Mouse (Mus musculus): Measurements from ENCODE around the gene Rpusd3. TPM values are rescaled to one million over a fixed set of nuclear protein-coding genes. Genes with fewer than 3 reads are reported as not detected.

Gene Rpusd3
- total RNA-seq, 2 experiments from 2014 or later: 8.1 to 8.9 TPM

- no peak for DNase-seq
- intact Hi-C loops (cut with DNase I): no loop called here
Observed at GRCm38 (mm10) chr6:113392015-113392386, 27.1 kb downstream of the Rpusd3 start.

GRCm38 (mm10) chr6:113390715-113391114 lies 28.4 kb downstream of the Rpusd3 start:
- intact Hi-C loops (cut with DNase I): no loop called here
- no peak for DNase-seq

GRCm38 (mm10) chr6:113388960-113389359 lies 30.2 kb downstream of the Rpusd3 start, which contains the start of gene Ttll3:
TSS of gene Ttll3 (plus strand) at chr6:113389260.
- intact Hi-C loops (cut with DNase I): no loop called here

GRCm38 (mm10) chr6:113386025-113386424 lies 33.1 kb downstream of the Rpusd3 start:
- intact Hi-C loops (cut with DNase I): no loop called here
- no peak for DNase-seq

More at GRCm38 (mm10) chr6:113388960-113389359, 30.2 kb downstream of the Rpusd3 start, which contains the start of gene Ttll3:
- DNase-seq: no peak

GRCm38 (mm10) chr6:113385160-113385714 lies 33.9 kb downstream of the Rpusd3 start:
- intact Hi-C loops (cut with DNase I): no loop called here
- DNase-seq: no peak

GRCm38 (mm10) chr6:113384351-113384927 lies 34.7 kb downstream of the Rpusd3 start:
- intact Hi-C loops (cut with DNase I): no loop called here
- no peak for DNase-seq

- no peak for DNase-seq
- intact Hi-C loops (cut with DNase I): no loop called here
Observed at GRCm38 (mm10) chr6:113380480-113380879, 38.7 kb downstream of the Rpusd3 start.

GRCm38 (mm10) chr6:113379246-113379645 lies 39.9 kb downstream of the Rpusd3 start:
- intact Hi-C loops (cut with DNase I): no loop called here
- DNase-seq: no peak

GRCm38 (mm10) chr6:113377496-113378385 lies 41.4 kb downstream of the Rpusd3 start, which contains the start of the genes Tada3 and Arpc4:
TSS of gene Tada3 (minus strand) at chr6:113377883.
TSS of gene Arpc4 (plus strand) at chr6:113378115.
- intact Hi-C loops (cut with DNase I): no loop called here
- DNase-seq: peak; percentile 89 to 91

- intact Hi-C loops (cut with DNase I): no loop called here
- DNase-seq: no peak
Observed at GRCm38 (mm10) chr6:113377172-113377495, 42.0 kb downstream of the Rpusd3 start.

GRCm38 (mm10) chr6:113373491-113373890 lies 45.6 kb downstream of the Rpusd3 start:
- no peak for DNase-seq
- intact Hi-C loops (cut with DNase I): no loop called here

GRCm38 (mm10) chr6:113370194-113370929 lies 48.8 kb downstream of the Rpusd3 start:
- no peak for DNase-seq
- intact Hi-C loops (cut with DNase I): no loop called here

GRCm38 (mm10) chr6:113368577-113368976 lies 50.6 kb downstream of the Rpusd3 start:
- intact Hi-C loops (cut with DNase I): no loop called here
- no peak for DNase-seq

GRCm38 (mm10) chr6:113368124-113368523 lies 51.0 kb downstream of the Rpusd3 start:
- DNase-seq: no peak
- intact Hi-C loops (cut with DNase I): no loop called here

GRCm38 (mm10) chr6:113367574-113367973 lies 51.6 kb downstream of the Rpusd3 start:
- no peak for DNase-seq
- intact Hi-C loops (cut with DNase I): no loop called here

GRCm38 (mm10) chr6:113366639-113367038 lies 52.5 kb downstream of the Rpusd3 start:
- intact Hi-C loops (cut with DNase I): no loop called here
- no peak for DNase-seq

Small RNA genes within 50 kb of the gene (microRNA-seq; reads per million reads assigned to microRNA genes)
- 0 reads per million in 2 experiments for gene Gm24387

Other genes starting within 250 kb of the Rpusd3 start
- under 1 TPM; 0.22 to 0.48 TPM for gene Lhfpl4, start 224.0 kb downstream of the Rpusd3 start, total RNA-seq (2021)
- gene Mtmr14, start 181.5 kb downstream of the Rpusd3 start, total RNA-seq (2021): 10 to 100 TPM; 13.4 to 15.2 TPM
- not detected for gene Cpne9, start 137.0 kb downstream of the Rpusd3 start, total RNA-seq (2021)
- 10 to 100 TPM in 1 of 2 experiments, 1 to 10 TPM in 1; 8.3 to 10.5 TPM for gene Brpf1, start 112.2 kb downstream of the Rpusd3 start, total RNA-seq (2021)
- gene Ogg1, start 92.4 kb downstream of the Rpusd3 start, total RNA-seq (2021): 1 to 10 TPM; 4.1 to 5.1 TPM
- gene Camk1, start 75.4 kb downstream of the Rpusd3 start, total RNA-seq (2021): 10 to 100 TPM; 35.9 to 37.7 TPM
- 10 to 100 TPM; 11.5 to 13.3 TPM for gene Tada3, start 41.5 kb downstream of the Rpusd3 start, total RNA-seq (2021)
- 10 to 100 TPM; 49.1 to 50.7 TPM for gene Arpc4, start 41.2 kb downstream of the Rpusd3 start, total RNA-seq (2021)
- gene Ttll3, start 30.1 kb downstream of the Rpusd3 start, total RNA-seq (2021): under 1 TPM; 0.42 to 0.66 TPM
- gene Cidec, start 16.4 kb upstream of the Rpusd3 start, total RNA-seq (2021): 10 to 100 TPM in 1 of 2 experiments, 1 to 10 TPM in 1; 3.7 to 14.3 TPM
- 10 to 100 TPM; 24.8 to 27.9 TPM for gene Jagn1, start 23.2 kb upstream of the Rpusd3 start, total RNA-seq (2021)
- gene Il17re, start 39.1 kb upstream of the Rpusd3 start, total RNA-seq (2021): under 1 TPM; 0.13 to 0.15 TPM
- gene Il17rc, start 52.1 kb upstream of the Rpusd3 start, total RNA-seq (2021): 1 to 10 TPM; 3.8 to 5.1 TPM
- gene Creld1, start 64.0 kb upstream of the Rpusd3 start, total RNA-seq (2021): 10 to 100 TPM; 39.1 to 49.8 TPM
- not detected for gene Prrt3, start 82.6 kb upstream of the Rpusd3 start, total RNA-seq (2021)
- gene Emc3, start 112.3 kb upstream of the Rpusd3 start, total RNA-seq (2021): 10 to 100 TPM; 52.9 to 55.7 TPM
- under 1 TPM; 0.20 to 0.30 TPM for gene Fancd2, start 112.3 kb upstream of the Rpusd3 start, total RNA-seq (2021)
- gene Fancd2os, start 181.4 kb upstream of the Rpusd3 start, total RNA-seq (2021): not detected
- gene Brk1, start 185.4 kb upstream of the Rpusd3 start, total RNA-seq (2021): 10 to 100 TPM; 36.3 to 37.5 TPM
- 1 to 10 TPM; 3.5 to 4.5 TPM for gene Vhl, start 204.6 kb upstream of the Rpusd3 start, total RNA-seq (2021)
- gene Irak2, start 219.1 kb upstream of the Rpusd3 start, total RNA-seq (2021): 1 to 10 TPM; 3.1 to 3.9 TPM